28 mouse cellular contexts compared by ENCODE assay signal in the genomic region with DNA sequence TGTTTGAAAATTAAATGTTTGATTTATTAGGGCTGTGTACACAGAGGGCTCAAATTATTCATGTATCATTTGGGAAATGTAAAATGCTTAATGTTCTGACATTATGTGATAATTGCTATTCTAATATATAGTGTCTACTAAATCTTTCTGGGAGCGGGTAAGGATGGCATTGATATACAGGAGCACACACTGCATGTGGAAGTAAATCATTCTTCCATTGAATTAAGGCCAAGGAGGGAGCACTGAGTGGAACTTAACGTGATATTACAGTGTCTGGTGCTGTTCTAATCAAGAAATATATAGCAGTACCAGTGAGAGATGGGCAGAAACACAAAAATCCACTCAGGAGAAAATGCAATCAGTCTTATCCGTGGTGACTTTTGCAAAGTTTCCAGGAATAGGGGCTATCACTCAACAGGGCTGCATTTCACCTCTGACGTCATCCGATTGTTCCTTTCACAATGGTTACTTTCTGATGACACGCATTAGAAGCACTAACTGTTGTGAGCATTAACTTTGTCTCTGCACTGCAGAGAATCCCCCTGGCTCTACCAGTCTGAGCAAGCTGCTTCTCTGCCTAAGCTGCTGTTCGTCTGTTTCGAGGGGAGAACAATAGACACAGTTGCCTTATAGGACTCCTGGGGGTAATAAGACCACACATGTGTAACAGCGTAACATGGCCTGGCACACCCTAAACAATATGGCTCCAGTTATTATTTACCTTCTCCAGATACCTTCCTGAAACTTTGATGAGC.
A peak's percentile ranks its signal among the peaks of the same experiment; 100 is the strongest.
DNase-seq lines count a peak whose midpoint lies in the region; ATAC-seq lines count a peak whose summit lies in the region.
"Had no signal": no experiment of that assay in that cellular context is flagged by ENCODE, and none has a peak within 500 bp of the region (broad histone marks: within the 10 kb centered on the region; RNA-seq: fewer than 3 reads in every experiment).

No protein-coding gene starts in this region.

- no peaks in the 10 kb centered on the region for H3K36me3 ChIP-seq in embryonic facial prominence, embryonic 13.5 days
- no peaks in the 10 kb centered on the region for H3K36me3 ChIP-seq in embryonic facial prominence, embryonic 10.5 days (replicated peaks)
- H3K36me3 ChIP-seq in midbrain, embryonic 11.5 days (ENCODE audit: control insufficient read depth, insufficient read depth, low read length), result no peaks in the 10 kb centered on the region
- no peaks in the 10 kb centered on the region for H3K36me3 ChIP-seq in midbrain, embryonic 16.5 days (ENCODE audit: control insufficient read depth, insufficient read depth, low read length)
- H3K36me3 ChIP-seq in neural tube, embryonic 12.5 days, result no peaks in the 10 kb centered on the region
- no peaks in the 10 kb centered on the region for H3K36me3 ChIP-seq in neural tube, embryonic 15.5 days
- H3K36me3 ChIP-seq: forebrain, embryonic 10.5 days; heart, embryonic 12.5 days; heart, embryonic 15.5 days; hindbrain, embryonic 10.5 days; hindbrain, embryonic 15.5 days had no signal

- H3K27ac ChIP-seq in embryonic facial prominence, embryonic 13.5 days, result no peak overlapping the region
- no peak overlapping the region for H3K27ac ChIP-seq in embryonic facial prominence, embryonic 10.5 days (replicated peaks)
- H3K27ac ChIP-seq in midbrain, embryonic 11.5 days (ENCODE audit: low read depth, low read length), result no peak overlapping the region
- H3K27ac ChIP-seq in midbrain, embryonic 16.5 days (ENCODE audit: low read length), result no peak overlapping the region
- no peak overlapping the region for H3K27ac ChIP-seq in neural tube, embryonic 12.5 days
- H3K27ac ChIP-seq in neural tube, embryonic 15.5 days (replicated peaks), result no peak overlapping the region
- H3K27ac ChIP-seq: forebrain, embryonic 10.5 days; forebrain, embryonic 13.5 days; gastrocnemius, adult 2 months; heart, embryonic 15.5 days; hindbrain, embryonic 10.5 days; hindbrain, embryonic 15.5 days had no signal

- no peaks in the 10 kb centered on the region for H3K9me3 ChIP-seq in embryonic facial prominence, embryonic 13.5 days
- no peaks in the 10 kb centered on the region for H3K9me3 ChIP-seq in embryonic facial prominence, embryonic 10.5 days
- no peaks in the 10 kb centered on the region for H3K9me3 ChIP-seq in midbrain, embryonic 11.5 days (ENCODE audit: control insufficient read depth, low read length)
- no peaks in the 10 kb centered on the region for H3K9me3 ChIP-seq in midbrain, embryonic 16.5 days (replicated peaks; ENCODE audit: control insufficient read depth, low read length, poor library complexity, severe bottlenecking)
- H3K9me3 ChIP-seq in neural tube, embryonic 12.5 days, result no peaks in the 10 kb centered on the region
- no peaks in the 10 kb centered on the region for H3K9me3 ChIP-seq in neural tube, embryonic 15.5 days (replicated peaks)
- H3K9me3 ChIP-seq: forebrain, embryonic 10.5 days; forebrain, embryonic 13.5 days; heart, embryonic 12.5 days; heart, embryonic 15.5 days; hindbrain, embryonic 10.5 days; hindbrain, embryonic 15.5 days had no signal

- H3K4me2 ChIP-seq in embryonic facial prominence, embryonic 13.5 days, result no peak overlapping the region
- H3K4me2 ChIP-seq in midbrain, embryonic 11.5 days, result no peak overlapping the region
- no peak overlapping the region for H3K4me2 ChIP-seq in midbrain, embryonic 16.5 days (ENCODE audit: low read length)
- H3K4me2 ChIP-seq in neural tube, embryonic 12.5 days (replicated peaks), result no peak overlapping the region
- no peak overlapping the region for H3K4me2 ChIP-seq in neural tube, embryonic 15.5 days
- H3K4me2 ChIP-seq: forebrain, embryonic 13.5 days; heart, embryonic 12.5 days; heart, embryonic 15.5 days; hindbrain, embryonic 15.5 days had no signal

- H3K4me3 ChIP-seq in embryonic facial prominence, embryonic 13.5 days, result no peak overlapping the region
- H3K4me3 ChIP-seq in embryonic facial prominence, embryonic 10.5 days, result no peak overlapping the region
- no peak overlapping the region for H3K4me3 ChIP-seq in midbrain, embryonic 11.5 days (ENCODE audit: low read depth, low read length)
- no peak overlapping the region for H3K4me3 ChIP-seq in midbrain, embryonic 16.5 days (ENCODE audit: low read depth, low read length)
- no peak overlapping the region for H3K4me3 ChIP-seq in neural tube, embryonic 12.5 days
- H3K4me3 ChIP-seq in neural tube, embryonic 15.5 days (replicated peaks), result no peak overlapping the region
- H3K4me3 ChIP-seq: forebrain, embryonic 10.5 days; forebrain, embryonic 13.5 days; gastrocnemius, adult 2 months; heart, embryonic 12.5 days; heart, embryonic 15.5 days; hindbrain, embryonic 10.5 days; hindbrain, embryonic 15.5 days had no signal

- H3K4me1 ChIP-seq in embryonic facial prominence, embryonic 13.5 days, result no peaks in the 10 kb centered on the region
- H3K4me1 ChIP-seq in embryonic facial prominence, embryonic 10.5 days, result no peaks in the 10 kb centered on the region
- H3K4me1 ChIP-seq in midbrain, embryonic 11.5 days (ENCODE audit: control insufficient read depth, insufficient read depth, low read length), result no peaks in the 10 kb centered on the region
- no peaks in the 10 kb centered on the region for H3K4me1 ChIP-seq in midbrain, embryonic 16.5 days (ENCODE audit: control insufficient read depth, insufficient read depth, low read length)
- H3K4me1 ChIP-seq in neural tube, embryonic 12.5 days, result peaks cover 8% of the 10 kb centered on the region; the same call in 1 of the 2 replicates
- peaks cover 6% of the 10 kb centered on the region for H3K4me1 ChIP-seq in neural tube, embryonic 15.5 days
- H3K4me1 ChIP-seq: forebrain, embryonic 10.5 days; forebrain, embryonic 13.5 days; heart, embryonic 12.5 days; heart, embryonic 15.5 days; hindbrain, embryonic 10.5 days; hindbrain, embryonic 15.5 days had no signal

- H3K9ac ChIP-seq in embryonic facial prominence, embryonic 13.5 days, result no peak overlapping the region
- H3K9ac ChIP-seq in midbrain, embryonic 11.5 days (ENCODE audit: low read length), result no peak overlapping the region
- H3K9ac ChIP-seq in midbrain, embryonic 16.5 days (ENCODE audit: low read depth, low read length), result no peak overlapping the region
- no peak overlapping the region for H3K9ac ChIP-seq in neural tube, embryonic 12.5 days
- no peak overlapping the region for H3K9ac ChIP-seq in neural tube, embryonic 15.5 days (replicated peaks)
- H3K9ac ChIP-seq: forebrain, embryonic 13.5 days; heart, embryonic 12.5 days; heart, embryonic 15.5 days; hindbrain, embryonic 15.5 days had no signal

- ATAC-seq in embryonic facial prominence, embryonic 13.5 days (ENCODE audit: insufficient number of reproducible peaks, insufficient read depth, low FRiP score, low TSS enrichment, low read depth), result 0 out of 2 replicates have a peak, but pooled peaks have one; percentile 26
- ATAC-seq in midbrain, embryonic 11.5 days (ENCODE audit: low FRiP score), result no peak
- no peak for ATAC-seq in midbrain, embryonic 16.5 days
- ATAC-seq in neural tube, embryonic 12.5 days (ENCODE audit: low FRiP score, low read depth), result peak; percentile 66
- peak; percentile 87 for ATAC-seq in neural tube, embryonic 15.5 days (ENCODE audit: low FRiP score)
- ATAC-seq in cerebellum, adult (ENCODE audit: insufficient number of reproducible peaks, low FRiP score, low TSS enrichment), result no peak
- ATAC-seq: activated CD4-positive, CD25-positive, alpha-beta regulatory T cell, adult 4 months; forebrain, embryonic 13.5 days; forebrain, embryonic 16.5 days; inflammation-experienced regulatory T-cells, adult 6 months had no signal

- H3K27me3 ChIP-seq in embryonic facial prominence, embryonic 13.5 days, result no peaks in the 10 kb centered on the region
- H3K27me3 ChIP-seq in embryonic facial prominence, embryonic 10.5 days (replicated peaks; ENCODE audit: low read depth, poor library complexity, severe bottlenecking), result no peaks in the 10 kb centered on the region
- H3K27me3 ChIP-seq in midbrain, embryonic 11.5 days (ENCODE audit: control insufficient read depth, insufficient read depth, low read length), result no peaks in the 10 kb centered on the region
- H3K27me3 ChIP-seq in midbrain, embryonic 16.5 days (ENCODE audit: control insufficient read depth, insufficient read depth, low read depth, low read length), result no peaks in the 10 kb centered on the region
- H3K27me3 ChIP-seq in neural tube, embryonic 12.5 days (replicated peaks), result no peaks in the 10 kb centered on the region
- H3K27me3 ChIP-seq in neural tube, embryonic 15.5 days (replicated peaks), result no peaks in the 10 kb centered on the region
- H3K27me3 ChIP-seq: forebrain, embryonic 13.5 days; heart, embryonic 12.5 days; heart, embryonic 15.5 days; hindbrain, embryonic 15.5 days had no signal

- WGBS in embryonic facial prominence, embryonic 13.5 days, result 74% methylated on average over 9 of the region's 9 CpGs
- 79% methylated on average over 9 of the region's 9 CpGs for WGBS in embryonic facial prominence, embryonic 10.5 days
- 61% methylated on average over 9 of the region's 9 CpGs for WGBS in midbrain, embryonic 11.5 days
- 55% methylated on average over 9 of the region's 9 CpGs for WGBS in midbrain, embryonic 16.5 days
- 43% methylated on average over 9 of the region's 9 CpGs for WGBS in neural tube, embryonic 12.5 days
- 33% methylated on average over 9 of the region's 9 CpGs for WGBS in neural tube, embryonic 15.5 days

- no peak for DNase-seq in embryonic facial prominence, embryonic 10.5 days (ENCODE audit: low spot score)
- DNase-seq in midbrain, embryonic 11.5 days (ENCODE audit: low spot score, missing footprints), result peak; percentile 78
- DNase-seq in right cerebral cortex, postnatal 14 days, result no peak
- DNase-seq: adrenal gland, postnatal 10 days; adrenal gland, postnatal 36 days; cerebellum, adult 11 months; cerebellum, adult 2 months; cerebellum, adult 9-11 months; cerebellum, postnatal 25 days; gastrocnemius, adult 2 months; gastrocnemius, postnatal 14 days; heart, adult 11 months; heart, postnatal 10 days; heart, postnatal 36 days had no signal

Comparison
In these comparisons a context has a peak if more than half of its experiments do, and no peak if none do; other contexts are left out.
1. ATAC-seq: peak in embryonic facial prominence, embryonic 13.5 days (single experiment), neural tube, embryonic 12.5 days (single experiment) and neural tube, embryonic 15.5 days (single experiment); none in midbrain, embryonic 11.5 days (single experiment), midbrain, embryonic 16.5 days (single experiment) and cerebellum, adult (single experiment).